Mouse (Mus musculus): ENCODE measurements around the gene March4. TPM values are rescaled to one million over a fixed set of nuclear protein-coding genes. Genes with fewer than 3 reads are reported as not detected.
A peak's percentile ranks its signal among the peaks of the same experiment; 100 is the strongest.

The March4 gene
- polyA plus RNA-seq, 1 experiment = not detected

DNA sequence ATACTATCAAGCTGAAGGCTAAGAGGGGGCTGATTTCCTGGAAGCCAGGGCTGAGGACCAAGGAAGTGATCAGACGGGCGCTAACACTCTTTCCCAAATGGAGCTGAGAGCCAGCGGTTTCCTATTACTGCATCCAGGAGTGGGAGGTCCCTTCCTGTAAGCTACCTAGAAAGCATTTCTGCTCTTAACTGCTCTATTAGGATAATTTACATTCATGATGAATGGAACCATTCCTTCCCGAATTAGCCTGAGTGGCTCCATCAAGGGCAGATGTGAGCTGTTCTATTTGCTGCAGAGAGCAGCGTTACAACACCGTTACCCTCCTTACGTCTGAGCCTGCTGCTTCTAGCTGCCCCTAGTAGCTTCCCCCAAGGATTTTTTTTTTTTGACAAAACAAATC lies 37.3 kb upstream of the March4 start:
- H3K27ac ChIP-seq (ENCODE audit: insufficient read depth, low read depth, low read length) = no peak overlapping the region
- no peak overlapping the region for H3K4me3 ChIP-seq (ENCODE audit: insufficient read depth, low read length)
- peaks cover 3% of the 10 kb centered on the region for H3K4me1 ChIP-seq (ENCODE audit: control insufficient read depth, insufficient read depth, low read length)
- TF ChIP-seq CTCF (IDR thresholded peaks at IDR 0.05; ENCODE audit: low read depth, low read length) (no peak), POLR2A (IDR thresholded peaks at IDR 0.05; ENCODE audit: borderline replicate concordance, low read depth, low read length) (no peak)

DNA sequence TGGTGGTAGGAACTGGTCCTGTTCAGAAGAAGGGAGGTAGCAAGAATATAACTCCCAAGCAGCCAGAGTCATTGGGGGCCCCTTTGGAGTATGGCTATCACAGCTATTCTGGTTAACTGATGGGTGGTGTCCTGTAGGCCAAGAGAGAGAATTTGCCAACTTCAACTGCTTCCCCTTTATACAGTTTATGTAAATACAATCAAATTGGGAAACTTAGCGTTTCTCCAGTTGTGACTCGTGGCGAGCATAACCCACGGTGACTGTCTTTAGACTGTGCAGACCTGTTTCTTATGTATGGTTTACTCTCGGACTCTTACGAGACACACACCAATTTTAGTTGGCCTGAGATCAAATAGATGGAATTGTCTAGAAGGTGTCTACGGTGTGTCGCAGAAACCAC lies 32.0 kb upstream of the March4 start:
- peaks cover 10% of the 10 kb centered on the region for H3K4me1 ChIP-seq (ENCODE audit: control insufficient read depth, insufficient read depth, low read length)
- no peak overlapping the region for H3K4me3 ChIP-seq (ENCODE audit: insufficient read depth, low read length)
- TF ChIP-seq POLR2A (IDR thresholded peaks at IDR 0.05; ENCODE audit: borderline replicate concordance, low read depth, low read length) = no peak
- no peak for TF ChIP-seq CTCF (IDR thresholded peaks at IDR 0.05; ENCODE audit: low read depth, low read length)
- no peak overlapping the region for H3K27ac ChIP-seq (ENCODE audit: insufficient read depth, low read depth, low read length)

DNA sequence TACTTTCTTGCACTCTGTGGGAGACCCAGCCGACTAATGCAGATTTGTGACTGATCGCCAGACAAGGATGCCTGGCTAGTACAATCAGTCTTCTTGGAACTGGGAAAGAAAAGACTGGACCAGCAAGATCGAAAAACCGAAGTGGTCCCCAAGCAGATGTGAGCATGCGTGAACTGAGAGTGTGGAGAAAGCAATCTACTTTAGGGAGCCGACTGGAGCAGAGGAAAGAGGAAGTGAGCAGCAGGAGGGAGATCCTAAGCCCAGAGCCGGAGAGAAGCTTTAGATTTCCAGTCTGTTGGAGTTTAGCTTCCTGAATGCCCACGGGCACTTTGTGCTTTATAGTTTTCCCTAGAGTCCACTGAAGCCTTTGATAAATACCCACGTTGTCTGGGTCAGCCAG lies 30.3 kb upstream of the March4 start:
- Histone ChIP-seq H3K4me3 (ENCODE audit: insufficient read depth, low read length) (peak overlapping the region; percentile 32), H3K27ac (ENCODE audit: insufficient read depth, low read depth, low read length) (no peak overlapping the region), H3K4me1 (ENCODE audit: control insufficient read depth, insufficient read depth, low read length) (peaks cover 10% of the 10 kb centered on the region)
- TF ChIP-seq POLR2A (IDR thresholded peaks at IDR 0.05; ENCODE audit: borderline replicate concordance, low read depth, low read length) (no peak), CTCF (IDR thresholded peaks at IDR 0.05; ENCODE audit: low read depth, low read length) (no peak)

DNA sequence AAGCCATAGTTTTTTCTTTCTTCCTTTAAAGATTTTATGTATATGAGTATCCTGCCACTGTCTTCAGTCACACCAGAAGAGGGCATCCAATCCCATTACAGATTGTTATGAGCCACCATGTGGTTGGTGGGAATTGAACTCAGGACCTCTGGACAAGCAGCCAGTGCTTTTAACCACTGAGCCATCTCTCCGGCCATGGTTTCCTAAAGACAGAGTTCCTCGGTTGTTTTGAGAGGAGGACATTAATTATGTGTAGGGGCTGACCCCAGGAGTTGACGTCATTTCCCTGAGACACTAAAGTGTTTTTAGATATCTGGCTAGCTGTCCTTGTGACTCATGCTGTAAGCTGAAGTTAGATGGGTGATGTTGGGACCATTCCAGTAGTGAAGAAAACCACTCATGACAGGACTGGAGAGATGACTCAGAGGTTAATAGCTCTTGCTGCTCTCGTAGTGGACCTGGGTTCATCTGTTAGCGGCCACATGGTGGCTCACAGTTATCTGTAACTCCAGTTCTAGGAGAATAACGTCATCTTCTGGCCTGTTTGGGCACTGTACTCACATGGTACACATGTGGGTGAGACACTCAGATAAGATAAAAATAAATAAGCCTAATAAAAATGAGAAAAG lies 27.7 kb upstream of the March4 start:
- H3K4me3 ChIP-seq (ENCODE audit: insufficient read depth, low read length) = no peak overlapping the region
- no peak overlapping the region for H3K27ac ChIP-seq (ENCODE audit: insufficient read depth, low read depth, low read length)
- H3K4me1 ChIP-seq (ENCODE audit: control insufficient read depth, insufficient read depth, low read length) = peaks cover 7% of the 10 kb centered on the region
- TF ChIP-seq POLR2A (IDR thresholded peaks at IDR 0.05; ENCODE audit: borderline replicate concordance, low read depth, low read length) = no peak
- TF ChIP-seq CTCF (IDR thresholded peaks at IDR 0.05; ENCODE audit: low read depth, low read length) = no peak

DNA sequence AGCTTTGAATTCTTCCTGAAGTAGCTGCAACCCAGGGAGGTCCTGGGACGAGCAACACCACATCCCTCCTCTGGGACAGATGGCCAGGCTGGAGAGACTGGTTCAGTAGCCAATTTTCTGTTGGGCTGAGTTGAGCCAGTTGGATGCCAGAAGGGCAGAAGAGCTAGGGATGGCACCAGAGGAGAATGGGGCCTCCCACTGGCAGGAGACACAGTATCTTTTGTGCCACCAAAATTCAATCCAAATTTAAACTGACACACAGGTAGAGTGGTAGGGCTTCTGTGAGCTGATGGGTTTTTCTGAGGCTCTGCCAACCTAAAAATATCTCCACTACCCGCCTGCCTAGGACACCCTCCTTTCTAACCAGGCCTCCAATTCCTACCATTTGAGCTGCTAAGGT lies 21.9 kb upstream of the March4 start:
- H3K4me1 ChIP-seq (ENCODE audit: control insufficient read depth, insufficient read depth, low read length) = no peaks in the 10 kb centered on the region
- H3K4me3 ChIP-seq (ENCODE audit: insufficient read depth, low read length) = no peak overlapping the region
- H3K27ac ChIP-seq (ENCODE audit: insufficient read depth, low read depth, low read length) = no peak overlapping the region
- TF ChIP-seq CTCF (IDR thresholded peaks at IDR 0.05; ENCODE audit: low read depth, low read length) = no peak
- TF ChIP-seq POLR2A (IDR thresholded peaks at IDR 0.05; ENCODE audit: borderline replicate concordance, low read depth, low read length) = no peak

DNA sequence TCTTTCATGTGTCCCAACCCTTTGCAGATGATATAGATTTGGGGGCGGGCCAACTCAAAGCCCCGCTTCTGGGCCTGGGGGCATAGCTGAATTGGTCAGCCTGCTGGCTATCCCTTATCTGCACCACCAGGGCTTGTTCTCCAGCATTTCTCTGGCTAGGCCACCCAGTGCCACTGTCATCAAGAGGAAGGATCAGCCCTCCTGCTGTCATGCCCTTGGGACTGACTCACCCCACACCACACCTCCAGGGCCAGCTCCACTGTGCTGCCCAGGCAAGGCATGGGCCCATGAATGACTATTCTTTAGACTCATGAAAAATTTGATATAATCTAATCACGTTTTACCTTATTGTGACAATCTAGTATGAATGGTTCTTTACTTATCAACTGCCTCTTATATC lies 19.7 kb upstream of the March4 start:
- TF ChIP-seq POLR2A (IDR thresholded peaks at IDR 0.05; ENCODE audit: borderline replicate concordance, low read depth, low read length) (no peak), CTCF (IDR thresholded peaks at IDR 0.05; ENCODE audit: low read depth, low read length) (no peak)

DNA sequence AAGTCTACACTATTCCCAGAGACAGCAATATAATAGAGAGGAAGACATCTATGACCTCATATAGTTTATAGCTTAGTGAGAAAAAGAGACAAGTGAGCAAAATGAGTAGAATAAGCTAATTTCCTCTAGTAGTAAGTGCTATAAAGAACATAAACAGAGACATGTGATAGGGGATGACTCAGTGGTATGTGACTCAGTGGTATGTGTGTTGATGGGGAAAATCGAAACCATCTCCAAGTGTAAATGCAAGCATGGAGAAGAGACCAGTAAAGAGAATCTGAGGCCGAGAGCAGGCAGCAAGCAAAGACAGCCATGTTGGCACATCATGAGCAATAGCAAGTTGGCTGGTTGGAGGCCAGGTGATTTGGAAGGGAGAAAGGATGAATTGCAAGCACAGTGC lies 13.6 kb upstream of the March4 start:
- H3K27ac ChIP-seq (ENCODE audit: insufficient read depth, low read depth, low read length) = no peak overlapping the region
- H3K4me3 ChIP-seq (ENCODE audit: insufficient read depth, low read length) = no peak overlapping the region
- peaks cover 5% of the 10 kb centered on the region; the same call in 1 of the 2 replicates for H3K4me1 ChIP-seq (ENCODE audit: control insufficient read depth, insufficient read depth, low read length)
- TF ChIP-seq POLR2A (IDR thresholded peaks at IDR 0.05; ENCODE audit: borderline replicate concordance, low read depth, low read length) (no peak), CTCF (IDR thresholded peaks at IDR 0.05; ENCODE audit: low read depth, low read length) (no peak)

More for the DNA sequence above, 19.7 kb upstream of the March4 start:
- Histone ChIP-seq H3K27ac (ENCODE audit: insufficient read depth, low read depth, low read length) (no peak overlapping the region), H3K4me3 (ENCODE audit: insufficient read depth, low read length) (no peak overlapping the region), H3K4me1 (ENCODE audit: control insufficient read depth, insufficient read depth, low read length) (no peaks in the 10 kb centered on the region)

DNA sequence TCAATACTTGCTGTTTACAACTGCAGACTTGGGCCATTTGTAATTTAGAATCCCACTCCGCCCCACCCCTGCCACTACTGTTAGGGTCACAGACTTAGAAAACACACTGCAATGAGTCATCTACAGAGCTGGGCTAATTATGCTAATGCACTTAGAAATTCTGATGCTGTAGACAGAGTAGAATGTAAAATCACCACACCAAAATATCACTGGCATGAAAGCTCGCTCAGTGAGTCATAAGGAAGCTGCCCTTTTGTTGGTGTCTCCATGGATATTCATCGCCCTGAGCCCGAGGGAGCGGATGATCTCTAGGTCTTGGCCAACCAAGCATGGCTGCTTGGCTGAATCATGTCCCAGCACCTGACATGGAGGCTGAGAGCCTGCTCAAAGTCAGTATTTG lies 1.5 kb upstream of the March4 start:
- Histone ChIP-seq H3K27ac (ENCODE audit: insufficient read depth, low read depth, low read length) (no peak overlapping the region), H3K4me3 (ENCODE audit: insufficient read depth, low read length) (no peak overlapping the region), H3K4me1 (ENCODE audit: control insufficient read depth, insufficient read depth, low read length) (no peaks in the 10 kb centered on the region)
- no peak for TF ChIP-seq POLR2A (IDR thresholded peaks at IDR 0.05; ENCODE audit: borderline replicate concordance, low read depth, low read length)
- TF ChIP-seq CTCF (IDR thresholded peaks at IDR 0.05; ENCODE audit: low read depth, low read length) = no peak

DNA sequence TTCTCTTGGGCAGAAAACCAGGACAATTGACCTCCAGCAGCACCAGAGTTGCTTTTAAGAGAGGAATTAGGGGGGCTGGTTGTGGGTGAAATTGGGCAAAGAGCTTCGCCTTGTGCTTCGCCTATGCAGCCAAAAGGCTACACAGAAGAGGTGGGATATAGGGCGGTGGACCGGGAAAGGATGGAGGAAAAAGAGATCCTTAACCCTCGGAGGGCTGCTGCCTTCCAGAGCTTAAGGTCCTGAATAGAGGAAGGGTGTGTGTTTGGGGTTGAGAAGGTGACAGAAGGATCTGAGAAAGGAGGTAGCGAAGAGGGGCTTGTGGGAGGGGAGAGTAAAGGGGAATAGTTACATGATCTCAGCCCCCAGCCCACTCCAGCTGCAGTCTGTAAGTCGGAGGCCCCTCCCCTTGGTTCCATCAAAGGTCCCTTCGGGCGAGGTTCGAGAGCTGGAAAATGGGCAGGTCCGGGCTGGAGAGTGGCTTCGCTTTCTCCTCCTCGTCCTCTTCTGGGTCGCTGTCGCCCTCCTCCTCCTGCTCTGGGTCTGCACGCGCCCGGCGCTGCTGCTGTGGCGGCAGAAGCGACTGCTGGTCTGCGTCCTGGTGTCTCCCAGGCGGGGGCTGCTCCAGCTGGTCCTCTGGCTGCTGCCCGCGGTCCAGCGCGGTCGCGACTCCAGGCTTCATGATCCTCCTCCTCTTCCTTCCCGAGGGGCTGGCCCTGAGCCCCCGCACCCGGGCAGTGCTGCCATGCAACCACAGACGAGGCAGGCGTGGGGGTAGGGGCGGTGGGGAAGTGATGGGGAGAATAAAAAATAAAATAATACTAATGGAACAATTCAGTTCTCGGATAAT lies 782 bp downstream of the March4 start:
- TF ChIP-seq POLR2A (IDR thresholded peaks at IDR 0.05; ENCODE audit: borderline replicate concordance, low read depth, low read length) = no peak
- TF ChIP-seq CTCF (IDR thresholded peaks at IDR 0.05; ENCODE audit: low read depth, low read length) = no peak
- H3K4me3 ChIP-seq (ENCODE audit: insufficient read depth, low read length) = no peak overlapping the region
- H3K27ac ChIP-seq (ENCODE audit: insufficient read depth, low read depth, low read length) = no peak overlapping the region
- no peaks in the 10 kb centered on the region for H3K4me1 ChIP-seq (ENCODE audit: control insufficient read depth, insufficient read depth, low read length)

DNA sequence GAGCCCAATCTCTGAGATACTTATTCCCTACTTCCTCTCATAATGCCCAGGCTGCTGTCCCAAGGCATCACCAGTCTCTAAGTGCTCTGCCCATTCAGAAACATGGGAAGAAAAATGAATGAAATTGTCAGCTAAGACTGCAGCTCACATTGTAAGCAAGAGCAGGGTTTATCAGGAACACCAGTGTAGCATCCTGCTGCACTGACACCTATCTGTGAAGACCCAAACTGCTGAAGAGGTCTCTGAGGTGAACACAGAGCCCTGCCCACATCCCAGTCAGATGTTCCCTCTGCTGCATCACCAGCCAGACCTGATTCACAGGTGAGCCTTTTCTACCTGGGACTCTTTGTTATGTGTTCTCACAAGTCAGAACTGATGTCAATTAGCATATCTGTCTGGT lies 3.3 kb downstream of the March4 start:
- no peak for TF ChIP-seq CTCF (IDR thresholded peaks at IDR 0.05; ENCODE audit: low read depth, low read length)
- TF ChIP-seq POLR2A (IDR thresholded peaks at IDR 0.05; ENCODE audit: borderline replicate concordance, low read depth, low read length) = no peak
- H3K27ac ChIP-seq (ENCODE audit: insufficient read depth, low read depth, low read length) = no peak overlapping the region
- no peaks in the 10 kb centered on the region for H3K4me1 ChIP-seq (ENCODE audit: control insufficient read depth, insufficient read depth, low read length)
- H3K4me3 ChIP-seq (ENCODE audit: insufficient read depth, low read length) = no peak overlapping the region

Data from bone marrow macrophage, adult 2 months (primary cell).